Mouse (Mus musculus) liver, embryonic 18 days (tissue): ENCODE data around the gene 2310057J18Rik. TPM values are rescaled to one million over a fixed set of nuclear protein-coding genes. Genes with fewer than 3 reads are reported as not detected.

ENCODE experiments used
- polyA plus RNA-seq: library from polyadenylated mRNA; depleted of rRNA; stranded (reverse); fragments of >200 nt; gene quantifications from 2 replicates; pipeline ENCODE4 v1.2.3, GENCODE M21; 2012; rRNA removed

Gene 2310057J18Rik
- polyA plus RNA-seq = not detected in 2 replicates

GRCm38 (mm10) chr10:28986203-28986602, at the start of gene 2310057J18Rik:
TSS of gene 2310057J18Rik (minus strand) at chr10:28986303.

Other genes with a start within 250 kb of the 2310057J18Rik start
- gene Soga3, start 157.5 kb upstream of the 2310057J18Rik start, polyA plus RNA-seq = 0.02 TPM in 1 of 2 replicates, not detected in the other
- gene Gm49353, start 212.7 kb upstream of the 2310057J18Rik start, polyA plus RNA-seq = not detected in 2 replicates
- 0.01 TPM in 1 of 2 replicates, not detected in the other for gene 9330159F19Rik, start 225.3 kb upstream of the 2310057J18Rik start, polyA plus RNA-seq